Mouse (Mus musculus): ENCODE results near the gene Zscan4b. TPM values are rescaled to one million over a fixed set of nuclear protein-coding genes. Genes with fewer than 3 reads are reported as not detected.
"Not testable (repeated sequence)": the region's sequence is repeated elsewhere in the genome, so short reads cannot be mapped to it uniquely, and the experiment has no call there.

Zscan4b gene
- total RNA-seq (2021): not detected in 2 replicates
- long read RNA-seq, experiment 1: 0 reads
- long read RNA-seq, experiment 2: 0 reads

- not testable (repeated sequence) for DNase-seq
These were observed at the start of gene Zscan4b for GRCm38 (mm10) chr7:10904950-10905349. TSS of gene Zscan4b (minus strand) at chr7:10905050.

Other genes with a start within 250 kb of the Zscan4b start
- not detected in 2 replicates for gene Nlrp4b, start 217.3 kb downstream of the Zscan4b start, total RNA-seq (2021)
- gene Vmn1r71, start 150.7 kb downstream of the Zscan4b start, total RNA-seq (2021): not detected in 2 replicates
- not detected in 2 replicates for gene Zscan4c, start 100.7 kb upstream of the Zscan4b start, total RNA-seq (2021)
- not detected in 2 replicates for gene Zscan4-ps1, start 164.6 kb upstream of the Zscan4b start, total RNA-seq (2021)

Measured in adrenal gland, postnatal 14 days (tissue).